Mouse (Mus musculus): ENCODE results near the gene Gbx2.

GRCm38 (mm10) chr1:89932021-89932423 is 1.0 kb upstream of the Gbx2 start:
- TF ChIP-seq CTCF (IDR thresholded peaks at IDR 0.05; ENCODE audit: low read depth, low read length) (no peak), POLR2A (IDR thresholded peaks at IDR 0.05; ENCODE audit: insufficient read depth, low read length) (no peak), EP300 (IDR thresholded peaks at IDR 0.05; ENCODE audit: insufficient read depth, low read depth, low read length) (no peak)
